Mouse (Mus musculus): ENCODE data around the gene Zfp595. TPM values are rescaled to one million over a fixed set of nuclear protein-coding genes. Genes with fewer than 3 reads are reported as not detected.
A peak's percentile ranks its signal among the peaks of the same experiment; 100 is the strongest.
"Not testable (repeated sequence)": the region's sequence is repeated elsewhere in the genome, so short reads cannot be mapped to it uniquely, and the experiment has no call there.

Zfp595 gene
- total RNA-seq (2021) = 1 to 10 TPM; 1.6 to 2.2 TPM

DNA sequence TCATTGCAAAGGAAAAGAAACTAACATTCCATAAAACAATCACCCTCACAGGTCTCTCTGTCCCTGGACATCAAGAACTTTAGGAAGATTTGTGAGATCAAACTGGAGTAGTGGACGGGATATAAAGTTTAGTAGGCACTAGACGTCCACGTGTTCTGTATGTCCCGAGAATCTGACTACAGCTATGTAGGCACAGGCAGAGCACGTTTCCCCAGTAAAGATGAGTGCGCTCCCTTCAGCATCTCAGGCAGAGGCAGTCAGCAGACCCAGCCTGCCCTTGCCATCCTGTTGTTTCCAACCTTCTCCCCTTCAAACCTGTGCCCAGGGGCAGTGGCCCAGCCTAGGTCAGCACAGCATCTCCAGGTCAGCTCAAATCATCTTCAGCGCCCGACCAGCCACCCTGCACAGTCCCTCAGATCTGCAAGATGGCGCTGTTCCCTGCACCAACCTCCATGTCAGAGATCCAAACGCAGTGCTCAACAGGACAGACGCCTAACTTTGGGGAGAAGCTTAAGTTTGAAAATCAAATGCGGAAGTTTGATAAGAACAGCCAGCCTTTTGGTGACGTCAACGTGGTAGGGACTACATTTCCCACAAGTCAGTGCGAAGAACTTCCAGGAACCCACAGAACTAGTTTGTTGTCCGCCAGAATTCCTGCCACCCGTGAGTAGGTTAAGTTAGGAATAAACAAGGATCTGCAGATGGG is at the start of gene Zfp595:
TSS of gene Zfp595 (minus strand) at position 552 of the 706 bp plus-strand sequence.
- intact Hi-C loops (cut with DNase I) = loop anchor here (2.0 kb wide), 1 partner anchor 25 kb away; the partner anchor contains the start of gene Zfp457
- peak; percentile 77 for DNase-seq (ENCODE audit: low spot score)

GRCm38 (mm10) chr13:67376255-67376654 is 43.9 kb upstream of the Zfp595 start:
- DNase-seq (ENCODE audit: low spot score); intact Hi-C loops (cut with DNase I): not testable (repeated sequence)

DNA sequence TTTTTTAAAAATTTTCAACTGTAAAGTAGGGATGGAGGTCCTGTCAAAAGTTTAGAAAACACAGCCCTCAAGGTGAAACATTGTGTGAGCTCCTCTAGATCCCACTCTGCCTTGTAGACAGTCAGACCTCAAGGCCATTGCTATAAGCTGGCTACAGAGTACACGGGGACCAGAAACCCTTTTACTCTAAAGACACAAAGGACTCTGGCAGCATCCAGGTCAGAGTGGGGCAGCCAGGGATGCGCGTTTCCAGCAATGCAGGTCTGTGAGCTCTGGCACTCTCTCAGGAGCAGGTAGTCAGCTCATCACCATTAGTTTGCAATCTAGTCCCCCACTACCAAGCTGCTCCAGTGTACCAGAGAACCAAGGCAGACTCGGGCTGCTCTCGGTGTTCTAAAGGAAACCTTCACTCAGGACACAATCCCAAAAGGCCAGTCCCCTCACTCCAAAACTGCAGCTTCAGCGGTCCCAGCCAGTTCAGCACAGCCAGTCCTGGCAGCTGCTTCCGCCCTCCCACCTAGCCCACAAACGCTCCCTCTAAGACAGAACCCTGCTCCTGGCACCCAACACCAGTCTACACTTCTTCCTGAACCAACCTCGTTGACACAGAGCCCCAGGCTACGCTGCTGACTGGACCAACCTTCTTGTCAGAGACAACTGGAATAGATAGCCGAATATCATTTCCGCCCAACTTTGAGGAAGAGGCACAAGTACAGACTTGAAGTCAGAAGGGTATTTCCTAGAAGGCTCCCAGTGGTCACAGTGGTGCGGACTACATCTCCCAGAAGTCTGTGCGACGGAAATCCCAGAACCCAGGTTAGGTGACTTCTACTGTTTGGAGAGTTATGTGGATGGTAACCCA is 42.9 kb upstream of the Zfp595 start, which contains the start of the genes Gm28041 and Zfp456:
TSS of gene Gm28041 (minus strand) at position 684 of the 862 bp plus-strand sequence.
TSS of gene Zfp456 (minus strand) at position 761 of the 862 bp plus-strand sequence.
- intact Hi-C loops (cut with DNase I) = not testable (repeated sequence)

GRCm38 (mm10) chr13:67360131-67360744 is 27.9 kb upstream of the Zfp595 start, which contains the start of the genes Gm28044 and Zfp953:
Gene Gm28044 (minus strand): TSS chr13:67360536.
Gene Zfp953 (minus strand): TSS chr13:67360605.
- peak; percentile 71 for DNase-seq (ENCODE audit: low spot score)
- intact Hi-C loops (cut with DNase I) = loop anchor here (2.0 to 5.0 kb wide), 3 partner anchors 25 to 298 kb away; partner anchors contain the start of genes Zfp429 and Zfp712

More for the DNA sequence above, 42.9 kb upstream of the Zfp595 start, which contains the start of the genes Gm28041 and Zfp456:
- peak; percentile 53 for DNase-seq (ENCODE audit: low spot score)

DNA sequence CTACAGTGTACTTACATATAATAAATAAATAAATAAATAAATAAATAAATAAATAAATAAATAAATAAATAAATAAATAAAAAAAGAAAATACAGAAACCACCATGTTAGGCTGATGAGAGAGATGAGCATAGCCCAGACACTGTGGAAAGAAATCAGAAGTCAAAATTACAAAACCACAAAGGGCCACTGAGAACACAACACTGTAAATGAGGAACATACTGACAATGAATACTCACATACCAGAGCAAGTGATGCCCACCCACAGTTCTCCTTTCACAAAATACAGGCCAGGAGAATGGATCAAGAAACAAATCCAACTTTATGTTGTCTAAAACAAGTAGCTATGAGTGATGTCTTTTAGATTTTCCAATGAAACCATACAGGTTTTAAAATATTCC is 19.5 kb upstream of the Zfp595 start:
- DNase-seq (ENCODE audit: low spot score) = no peak
- intact Hi-C loops (cut with DNase I) = no loop called here

DNA sequence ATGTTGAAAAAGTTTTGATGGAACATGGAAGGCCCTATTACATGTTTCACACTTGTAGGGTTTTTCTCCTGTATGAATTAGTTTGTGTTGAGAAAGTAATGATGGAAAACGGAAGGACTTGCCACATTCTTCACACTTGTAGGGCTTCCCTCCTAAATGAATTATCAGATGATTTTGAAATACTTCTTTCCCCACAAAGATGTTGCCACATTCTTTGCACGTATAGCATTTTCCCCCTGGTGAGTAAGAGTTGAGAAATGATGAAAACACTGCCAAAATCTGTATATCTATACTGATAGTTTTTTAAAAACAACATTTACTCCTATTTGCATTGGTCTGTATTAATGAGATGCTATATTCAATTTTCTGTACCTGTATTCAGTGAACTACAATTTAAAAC is 11.1 kb upstream of the Zfp595 start:
- no peak for DNase-seq (ENCODE audit: low spot score)
- intact Hi-C loops (cut with DNase I) = no loop called here

DNA sequence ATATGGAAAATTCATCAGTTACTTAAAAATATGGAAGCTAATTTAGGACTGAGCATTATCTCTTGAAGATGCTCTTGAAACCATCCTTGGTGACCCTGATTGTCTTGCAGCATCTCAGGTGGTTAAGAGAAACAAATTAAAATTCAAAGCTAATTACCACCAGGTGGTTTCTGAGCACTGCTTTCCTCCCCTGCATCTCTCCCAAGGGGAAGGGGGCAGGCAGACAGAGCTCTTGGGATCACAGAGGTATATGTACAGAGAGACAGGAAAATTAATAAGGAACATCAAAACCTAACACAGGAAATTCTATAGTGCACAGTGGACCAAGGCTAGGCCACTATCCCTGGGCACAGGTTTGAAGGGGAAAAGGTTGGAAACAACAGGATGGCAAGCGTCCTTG is 507 bp upstream of the Zfp595 start:
- DNase-seq (ENCODE audit: low spot score) = no peak
- intact Hi-C loops (cut with DNase I) = loop anchor here (2.0 kb wide), 1 partner anchor 26 kb away; the partner anchor contains the start of gene Zfp457

DNA sequence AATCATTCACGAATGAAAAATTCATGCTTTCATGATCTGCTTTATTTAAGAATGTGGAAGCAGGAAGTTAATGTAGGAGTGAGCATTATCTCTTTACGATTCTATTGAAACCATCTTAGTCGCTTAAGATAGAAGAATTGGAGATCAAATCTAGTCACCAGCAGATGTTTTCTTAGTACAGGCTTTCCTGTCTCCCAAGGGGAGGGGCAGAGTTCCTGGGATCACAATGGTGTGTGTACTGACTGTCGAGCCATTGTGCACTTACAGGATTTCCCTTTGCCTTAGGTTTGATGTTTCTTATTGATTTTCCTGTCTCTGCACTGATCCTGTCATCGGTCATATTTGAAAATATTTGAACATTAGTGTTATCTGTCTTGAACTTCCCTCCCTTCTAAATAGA is 25.7 kb downstream of the Zfp595 start:
- intact Hi-C loops (cut with DNase I) = loop anchor here (2.0 to 5.0 kb wide), 3 partner anchors 26 to 178 kb away; partner anchors contain the start of gene Zfp595
- DNase-seq (ENCODE audit: low spot score) = no peak

DNA sequence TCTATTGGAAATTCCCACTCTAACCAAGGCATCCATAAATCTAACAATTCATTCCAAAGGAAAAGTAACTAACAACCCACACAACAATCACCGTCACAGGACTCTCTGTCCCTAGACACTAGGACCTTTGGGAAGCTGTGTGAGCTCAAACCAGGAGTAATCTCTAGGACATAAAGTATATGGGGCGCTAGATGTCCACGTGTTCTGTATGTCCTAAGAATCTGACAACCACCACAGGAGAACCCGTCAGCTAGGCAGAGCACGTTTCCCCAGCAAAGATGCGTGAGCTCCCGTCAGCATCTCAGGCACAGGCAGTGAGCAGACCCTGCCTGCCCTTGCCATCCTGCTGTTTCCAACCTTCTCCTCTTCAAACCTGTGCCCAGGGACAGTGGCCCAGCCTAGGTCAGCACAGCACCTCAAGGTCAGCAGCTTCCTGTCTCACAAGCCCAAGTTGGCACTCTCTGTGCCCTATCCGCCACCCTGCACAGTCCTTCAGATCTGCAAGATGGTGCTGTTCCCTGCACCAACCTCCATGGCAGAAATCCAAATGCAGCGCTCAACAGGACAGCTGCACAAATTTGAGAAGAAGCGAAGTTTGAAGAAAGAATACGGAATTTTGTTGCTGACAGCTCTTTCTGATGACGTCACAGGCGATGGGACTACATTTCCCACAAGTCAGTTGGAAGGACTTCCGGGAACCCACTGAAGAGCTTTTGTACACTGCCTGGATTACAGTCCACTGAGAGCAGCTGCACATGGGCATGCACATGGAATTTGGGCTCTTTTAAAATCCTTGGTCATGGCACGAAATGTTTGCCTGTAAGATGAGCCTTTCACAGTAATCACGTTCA is 26.3 kb downstream of the Zfp595 start, which contains the start of gene Zfp457:
TSS of gene Zfp457 (minus strand) at position 664 of the 851 bp plus-strand sequence.
- DNase-seq (ENCODE audit: low spot score) = peak; percentile 67
- intact Hi-C loops (cut with DNase I) = loop anchor here (2.0 to 5.0 kb wide), 3 partner anchors 27 to 177 kb away; partner anchors contain the start of gene Zfp595

DNA sequence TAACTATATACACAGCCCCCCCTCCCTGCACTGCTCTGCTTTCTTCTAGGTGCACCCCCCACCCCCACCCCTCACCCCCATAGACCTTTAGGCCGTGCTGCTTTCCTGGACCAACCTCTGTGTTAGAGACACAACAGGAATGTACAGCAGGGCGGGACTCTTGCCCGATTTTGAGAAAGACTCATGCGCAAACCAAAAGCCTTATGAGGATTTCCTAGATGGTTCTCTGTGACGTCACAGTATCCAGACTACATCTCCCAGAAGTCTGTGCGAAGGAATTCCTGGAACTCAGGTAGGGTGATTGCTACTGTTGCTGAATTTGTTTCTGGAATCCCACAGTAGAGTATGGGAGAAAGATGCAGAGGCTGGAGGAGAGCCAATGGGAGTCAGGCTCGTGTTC is 54.1 kb downstream of the Zfp595 start, which contains the start of gene Zfp458:
TSS of gene Zfp458 (minus strand) at position 153 of the 400 bp plus-strand sequence.
- DNase-seq (ENCODE audit: low spot score) = no peak
- intact Hi-C loops (cut with DNase I) = no loop called here

GRCm38 (mm10) chr13:67269383-67270065 is 62.8 kb downstream of the Zfp595 start:
- intact Hi-C loops (cut with DNase I) = loop anchor here (5.0 to 10.0 kb wide), 4 partner anchors 38 to 205 kb away; partner anchors contain the start of genes Zfp457, Zfp712 and Zfp759
- DNase-seq (ENCODE audit: low spot score) = not testable (repeated sequence)

DNA sequence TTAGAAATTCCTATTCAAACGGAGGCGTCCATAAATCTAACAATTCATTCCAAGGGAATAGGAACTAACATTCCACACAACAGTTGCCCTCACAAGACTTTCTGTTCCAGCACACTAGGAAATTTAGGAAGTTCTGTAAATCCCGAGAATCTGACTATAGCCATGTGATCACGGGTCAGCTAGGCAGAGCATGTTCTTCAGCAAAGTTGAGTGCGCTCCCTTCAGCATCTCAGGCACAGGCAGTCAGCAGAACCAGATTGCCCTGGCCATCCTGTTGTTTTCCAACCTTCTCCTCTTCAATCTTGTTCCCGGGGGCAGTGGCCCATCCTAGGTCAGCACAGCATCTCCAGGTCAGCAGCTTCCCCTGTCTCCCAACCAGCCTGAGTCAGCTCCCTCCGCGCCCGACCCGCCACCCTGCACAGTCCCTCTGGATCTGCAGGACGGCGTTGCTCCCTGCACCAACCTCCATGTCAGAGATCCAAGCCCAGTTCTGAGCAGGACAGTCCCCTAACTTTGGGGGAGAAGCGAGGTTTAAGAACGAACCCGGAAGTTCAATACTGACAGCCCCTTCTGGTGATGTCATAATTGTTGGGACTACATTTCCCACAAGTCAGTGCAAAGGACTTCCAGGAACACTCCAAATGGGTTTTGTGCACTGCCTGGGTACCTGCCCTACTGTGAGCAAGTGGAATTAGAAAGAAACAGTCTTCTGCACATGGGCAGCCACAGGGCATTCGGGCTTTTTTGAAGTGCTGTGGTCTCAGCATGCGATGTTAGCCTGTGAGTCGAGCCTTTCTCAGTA is 63.6 kb downstream of the Zfp595 start:
- DNase-seq (ENCODE audit: low spot score) = peak; percentile 53
- intact Hi-C loops (cut with DNase I) = loop anchor here (5.0 to 10.0 kb wide), 4 partner anchors 39 to 204 kb away; partner anchors contain the start of genes Zfp457, Zfp712 and Zfp759

Other genes starting within 250 kb of the Zfp595 start
- 1 to 10 TPM; 1.2 to 1.9 TPM for gene Zfp708, start 234.6 kb downstream of the Zfp595 start, total RNA-seq (2021)
- 1 to 10 TPM; 2.0 to 3.3 TPM for gene Gm28557, start 224.0 kb downstream of the Zfp595 start, total RNA-seq (2021)
- 1 to 10 TPM in 1 of 2 experiments, under 1 TPM in 1; 0.95 to 1.1 TPM for gene Rslcan18, start 216.3 kb downstream of the Zfp595 start, total RNA-seq (2021)
- 1 to 10 TPM; 4.4 to 5.8 TPM for gene Zfp759, start 210.9 kb downstream of the Zfp595 start, total RNA-seq (2021)
- gene Rsl1, start 159.4 kb downstream of the Zfp595 start, total RNA-seq (2021) = 1 to 10 TPM; 2.9 to 3.8 TPM
- under 1 TPM; 0.84 to 0.96 TPM for gene Zfp455, start 138.1 kb downstream of the Zfp595 start, total RNA-seq (2021)
- 1 to 10 TPM; 1.3 to 3.0 TPM for gene Zfp458, start 54.1 kb downstream of the Zfp595 start, total RNA-seq (2021)
- 1 to 10 TPM; 3.6 to 3.7 TPM for gene Zfp457, start 26.1 kb downstream of the Zfp595 start, total RNA-seq (2021)
- gene Gm28044, start 28.0 kb upstream of the Zfp595 start, total RNA-seq (2021) = 1 to 10 TPM; 2.3 to 2.5 TPM
- 1 to 10 TPM; 1.2 to 1.5 TPM for gene Zfp953, start 28.0 kb upstream of the Zfp595 start, total RNA-seq (2021)
- 1 to 10 TPM in 1 of 2 experiments, under 1 TPM in 1; 0.70 to 2.1 TPM for gene Gm28041, start 43.2 kb upstream of the Zfp595 start, total RNA-seq (2021)
- gene Zfp456, start 43.2 kb upstream of the Zfp595 start, total RNA-seq (2021) = 1 to 10 TPM in 1 of 2 experiments, under 1 TPM in 1; 0.88 to 1.2 TPM
- gene Zfp429, start 67.2 kb upstream of the Zfp595 start, total RNA-seq (2021) = 1 to 10 TPM; 1.6 to 1.9 TPM
- gene Zfp459, start 88.8 kb upstream of the Zfp595 start, total RNA-seq (2021) = under 1 TPM; 0.26 to 0.48 TPM
- 1 to 10 TPM; 7.1 to 7.8 TPM for gene Zfp874a, start 119.1 kb upstream of the Zfp595 start, total RNA-seq (2021)
- 10 to 100 TPM; 17.0 to 19.5 TPM for gene Zfp874b, start 151.7 kb upstream of the Zfp595 start, total RNA-seq (2021)
- 1 to 10 TPM; 3.8 to 4.6 TPM for gene Zfp58, start 168.0 kb upstream of the Zfp595 start, total RNA-seq (2021)
- not detected for gene Gm26965, start 193.6 kb upstream of the Zfp595 start, total RNA-seq (2021)
- 10 to 100 TPM in 1 of 2 experiments, 1 to 10 TPM in 1; 5.9 to 11.1 TPM for gene Zfp87, start 193.6 kb upstream of the Zfp595 start, total RNA-seq (2021)
- 1 to 10 TPM; 3.5 to 3.9 TPM for gene Zfp748, start 221.3 kb upstream of the Zfp595 start, total RNA-seq (2021)